Mouse (Mus musculus) lung, adult 2 months (tissue): ENCODE results near the gene Rdm1.

ENCODE experiments used
- CTCF ChIP-seq: fragments of 200-500 bp; IDR thresholded peaks from 2 replicates; pipeline ENCODE4 v1.5.1; 2011; ENCODE audit warnings: mild to moderate bottlenecking, low read length, control low read depth; ENCODE audit not compliant: insufficient read depth
- POLR2A ChIP-seq: fragments of 200-500 bp; IDR thresholded peaks from 2 replicates; pipeline ENCODE4 v1.6.1; 2011; ENCODE audit warnings: low read depth, mild to moderate bottlenecking, control low read depth, low read length, borderline replicate concordance; ENCODE audit errors: extremely low read depth

GRCm38 (mm10) chr11:101626649-101626994 is 373 bp upstream of the Rdm1 start:
- TF ChIP-seq CTCF (no peak), POLR2A (no peak)
